Mouse (Mus musculus) limb, embryonic 10.5 days (tissue): ENCODE results near the gene Foxq1. TPM values are rescaled to one million over a fixed set of nuclear protein-coding genes. Genes with fewer than 3 reads are reported as not detected.

ENCODE experiments used
- DNase-seq: peaks from one replicate; pipeline ENCODE4 v3.0.0-alpha.2; 2017; ENCODE audit warnings: low spot score
- H3K27ac ChIP-seq: fragments of 300-500 bp; sonication (generic); 2 replicates; pipeline ENCODE4 v1.5.1; 2016; ENCODE audit warnings: mild to moderate bottlenecking
- H3K27me3 ChIP-seq: fragments of 300-500 bp; sonication (generic); 2 replicates; pipeline ENCODE4 v1.6.1; 2016; ENCODE audit warnings: low read depth, mild to moderate bottlenecking; ENCODE audit not compliant: poor library complexity, severe bottlenecking
- H3K36me3 ChIP-seq: fragments of 300-500 bp; sonication (generic); 2 replicates; pipeline ENCODE4 v1.6.1; 2016; ENCODE audit warnings: mild to moderate bottlenecking, moderate library complexity
- H3K4me1 ChIP-seq: fragments of 300-500 bp; sonication (generic); 2 replicates; pipeline ENCODE4 v1.6.1; 2016
- H3K4me3 ChIP-seq: fragments of 300-500 bp; sonication (generic); 2 replicates; pipeline ENCODE4 v1.5.1; 2016; ENCODE audit warnings: mild to moderate bottlenecking, moderate library complexity
- H3K9me3 ChIP-seq: fragments of 300-500 bp; sonication (generic); replicated peaks from 2 replicates; pipeline ENCODE4 v1.6.1; 2016; ENCODE audit warnings: mild to moderate bottlenecking
- whole genome bisulfite sequencing: fragments of 180-500 bp; shearing (Covaris S2); methylation state at CpG from one replicate; pipeline ENCODE4 v1.1.7; 2016; 5-methylcytosine and 5-hydroxymethylcytosine counted together
- polyA plus RNA-seq: library from polyadenylated mRNA; unstranded; fragments of >200 nt; fragmentation: Nextera tagmentation; extraction: Ambion mirVana; gene quantifications from 2 replicates; pipeline ENCODE4 v1.2.1, GENCODE M21; 2016

The Foxq1 gene
- 0.09 TPM in 1 of 2 replicates, not detected in the other for polyA plus RNA-seq

- no peak for DNase-seq
- peaks cover 30% of the 10 kb centered on the region for H3K4me1 ChIP-seq
- peaks cover 72% of the 10 kb centered on the region for H3K27me3 ChIP-seq
- WGBS, result 75% methylated on average over 4 of the region's 4 CpGs
- no peaks in the 10 kb centered on the region for H3K9me3 ChIP-seq
- no peak within 1 kb of the TSS for H3K4me3 ChIP-seq
- no peak within 1 kb of the TSS for H3K27ac ChIP-seq
- H3K36me3 ChIP-seq, result no peaks in the 10 kb centered on the region
Measured at GRCm38 (mm10) chr13:31555834-31556233, at the start of gene Foxq1. Gene Foxq1 (plus strand): TSS chr13:31556134.

- H3K4me1 ChIP-seq, result no peaks in the 10 kb centered on the region
- no peak overlapping the region for H3K4me3 ChIP-seq
- H3K27me3 ChIP-seq, result no peaks in the 10 kb centered on the region
- no peak for DNase-seq
- H3K27ac ChIP-seq, result no peak overlapping the region
- WGBS, result 82% methylated on average over 8 of the region's 8 CpGs
- H3K36me3 ChIP-seq, result no peaks in the 10 kb centered on the region
- no peaks in the 10 kb centered on the region for H3K9me3 ChIP-seq
Measured at GRCm38 (mm10) chr13:31506494-31507167, 49.3 kb upstream of the Foxq1 start.

GRCm38 (mm10) chr13:31515261-31515660, 40.7 kb upstream of the Foxq1 start:
- H3K4me1 ChIP-seq, result no peaks in the 10 kb centered on the region
- WGBS, result 96% methylated on average over 7 of the region's 7 CpGs

GRCm38 (mm10) chr13:31518411-31518886, 37.5 kb upstream of the Foxq1 start:
- no peaks in the 10 kb centered on the region for H3K4me1 ChIP-seq

More at GRCm38 (mm10) chr13:31515261-31515660, 40.7 kb upstream of the Foxq1 start:
- H3K27me3 ChIP-seq, result no peaks in the 10 kb centered on the region
- H3K36me3 ChIP-seq, result no peaks in the 10 kb centered on the region
- H3K4me3 ChIP-seq, result no peak overlapping the region
- H3K27ac ChIP-seq, result no peak overlapping the region
- H3K9me3 ChIP-seq, result no peaks in the 10 kb centered on the region
- no peak for DNase-seq

GRCm38 (mm10) chr13:31518971-31519370, 37.0 kb upstream of the Foxq1 start:
- no peak for DNase-seq
- Histone ChIP-seq H3K36me3 (no peaks in the 10 kb centered on the region), H3K27ac (no peak overlapping the region), H3K27me3 (no peaks in the 10 kb centered on the region), H3K4me3 (no peak overlapping the region), H3K9me3 (no peaks in the 10 kb centered on the region), H3K4me1 (no peaks in the 10 kb centered on the region)
- 89% methylated on average over 9 of the region's 9 CpGs for WGBS

More at GRCm38 (mm10) chr13:31518411-31518886, 37.5 kb upstream of the Foxq1 start:
- Histone ChIP-seq H3K4me3 (no peak overlapping the region), H3K27ac (no peak overlapping the region), H3K9me3 (no peaks in the 10 kb centered on the region), H3K36me3 (no peaks in the 10 kb centered on the region), H3K27me3 (no peaks in the 10 kb centered on the region)
- WGBS, result 81% methylated on average over 10 of the region's 10 CpGs
- DNase-seq, result no peak

- no peaks in the 10 kb centered on the region for H3K27me3 ChIP-seq
- no peak overlapping the region for H3K4me3 ChIP-seq
- no peaks in the 10 kb centered on the region for H3K9me3 ChIP-seq
- DNase-seq, result no peak
- no peaks in the 10 kb centered on the region for H3K36me3 ChIP-seq
- H3K27ac ChIP-seq, result no peak overlapping the region
- 90% methylated on average over 4 of the region's 4 CpGs for WGBS
- no peaks in the 10 kb centered on the region for H3K4me1 ChIP-seq
Measured at GRCm38 (mm10) chr13:31524976-31525375, 31.0 kb upstream of the Foxq1 start.

GRCm38 (mm10) chr13:31531186-31531585, 24.7 kb upstream of the Foxq1 start:
- Histone ChIP-seq H3K9me3 (no peaks in the 10 kb centered on the region), H3K4me1 (peaks cover 20% of the 10 kb centered on the region), H3K27ac (no peak overlapping the region), H3K27me3 (no peaks in the 10 kb centered on the region), H3K4me3 (no peak overlapping the region), H3K36me3 (no peaks in the 10 kb centered on the region)
- WGBS, result 88% methylated on average over 5 of the region's 5 CpGs
- no peak for DNase-seq

GRCm38 (mm10) chr13:31531651-31532061, 24.3 kb upstream of the Foxq1 start:
- H3K27me3 ChIP-seq, result no peaks in the 10 kb centered on the region
- H3K4me1 ChIP-seq, result peaks cover 20% of the 10 kb centered on the region
- no peak for DNase-seq
- no peaks in the 10 kb centered on the region for H3K36me3 ChIP-seq
- 53% methylated on average over 8 of the region's 8 CpGs for WGBS
- H3K4me3 ChIP-seq, result no peak overlapping the region
- no peak overlapping the region for H3K27ac ChIP-seq
- H3K9me3 ChIP-seq, result no peaks in the 10 kb centered on the region

GRCm38 (mm10) chr13:31534726-31535125, 21.2 kb upstream of the Foxq1 start:
- no peak overlapping the region for H3K27ac ChIP-seq
- no peaks in the 10 kb centered on the region for H3K36me3 ChIP-seq
- no peaks in the 10 kb centered on the region for H3K27me3 ChIP-seq
- DNase-seq, result no peak
- no peak overlapping the region for H3K4me3 ChIP-seq
- peaks cover 20% of the 10 kb centered on the region for H3K4me1 ChIP-seq
- 92% methylated on average over 4 of the region's 4 CpGs for WGBS
- H3K9me3 ChIP-seq, result no peaks in the 10 kb centered on the region

- 90% methylated on average over 5 of the region's 5 CpGs for WGBS
- Histone ChIP-seq H3K27ac (no peak overlapping the region), H3K9me3 (no peaks in the 10 kb centered on the region), H3K36me3 (no peaks in the 10 kb centered on the region), H3K4me3 (no peak overlapping the region), H3K27me3 (no peaks in the 10 kb centered on the region), H3K4me1 (no peaks in the 10 kb centered on the region)
- DNase-seq, result no peak
Measured at GRCm38 (mm10) chr13:31543021-31543420, 12.9 kb upstream of the Foxq1 start.

- H3K27ac ChIP-seq, result no peak overlapping the region
- no peaks in the 10 kb centered on the region for H3K27me3 ChIP-seq
- no peaks in the 10 kb centered on the region for H3K4me1 ChIP-seq
- no peaks in the 10 kb centered on the region for H3K9me3 ChIP-seq
- H3K36me3 ChIP-seq, result no peaks in the 10 kb centered on the region
- no peak for DNase-seq
- WGBS, result 92% methylated on average over 2 of the region's 2 CpGs
- no peak overlapping the region for H3K4me3 ChIP-seq
Measured at GRCm38 (mm10) chr13:31546784-31547183, 9.2 kb upstream of the Foxq1 start.

GRCm38 (mm10) chr13:31547204-31547603, 8.7 kb upstream of the Foxq1 start:
- Histone ChIP-seq H3K9me3 (no peaks in the 10 kb centered on the region), H3K4me3 (no peak overlapping the region), H3K36me3 (no peaks in the 10 kb centered on the region), H3K27me3 (no peaks in the 10 kb centered on the region), H3K27ac (no peak overlapping the region), H3K4me1 (no peaks in the 10 kb centered on the region)
- no peak for DNase-seq
- WGBS, result 93% methylated on average over 3 of the region's 3 CpGs

- Histone ChIP-seq H3K27me3 (no peaks in the 10 kb centered on the region), H3K36me3 (no peaks in the 10 kb centered on the region), H3K4me1 (no peaks in the 10 kb centered on the region), H3K27ac (no peak overlapping the region), H3K9me3 (no peaks in the 10 kb centered on the region), H3K4me3 (no peak overlapping the region)
- no peak for DNase-seq
- 91% methylated on average over 9 of the region's 9 CpGs for WGBS
Measured at GRCm38 (mm10) chr13:31547610-31548009, 8.3 kb upstream of the Foxq1 start.
